Mouse (Mus musculus) E14TG2a.4 (cell line): Measurements from ENCODE around the gene 4930503B20Rik.

Source experiments
- CTCF ChIP-seq: conservative IDR thresholded peaks from 2 replicates; pipeline ENCODE4 v1.5.1; 2014; ENCODE audit warnings: low read length
- NANOG ChIP-seq: IDR thresholded peaks from 2 replicates; pipeline ENCODE4 v1.6.1; 2014; ENCODE audit warnings: borderline replicate concordance, low read length, mixed read lengths
- POU5F1 ChIP-seq: IDR thresholded peaks from 2 replicates; pipeline ENCODE4 v1.6.1; 2014; ENCODE audit warnings: low read length, borderline replicate concordance

DNA sequence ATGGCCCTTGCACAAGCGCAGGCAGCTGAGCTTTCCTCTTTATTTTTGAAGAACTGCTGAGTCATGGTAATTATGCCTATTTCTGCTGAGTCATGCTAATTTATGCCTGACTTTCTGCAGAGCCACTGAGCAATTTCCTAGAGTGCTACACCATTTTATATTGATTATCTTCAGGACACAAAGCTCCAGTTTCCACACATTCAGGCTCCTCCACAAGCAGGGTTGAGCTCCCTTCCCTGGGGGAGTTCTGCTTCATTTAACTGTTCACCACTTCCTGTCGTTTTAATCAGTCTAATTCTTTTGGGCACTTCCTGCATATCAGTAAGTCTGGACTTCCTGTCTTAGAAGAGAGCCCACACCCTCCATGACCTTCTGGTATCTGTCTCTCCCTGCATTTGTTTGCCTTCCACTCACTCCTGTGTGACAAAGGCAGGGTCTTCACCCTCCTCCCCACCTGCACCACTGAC is 4.0 kb upstream of the 4930503B20Rik start:
- TF ChIP-seq CTCF (no peak), POU5F1 (no peak), NANOG (no peak)
